In the genomic region with DNA sequence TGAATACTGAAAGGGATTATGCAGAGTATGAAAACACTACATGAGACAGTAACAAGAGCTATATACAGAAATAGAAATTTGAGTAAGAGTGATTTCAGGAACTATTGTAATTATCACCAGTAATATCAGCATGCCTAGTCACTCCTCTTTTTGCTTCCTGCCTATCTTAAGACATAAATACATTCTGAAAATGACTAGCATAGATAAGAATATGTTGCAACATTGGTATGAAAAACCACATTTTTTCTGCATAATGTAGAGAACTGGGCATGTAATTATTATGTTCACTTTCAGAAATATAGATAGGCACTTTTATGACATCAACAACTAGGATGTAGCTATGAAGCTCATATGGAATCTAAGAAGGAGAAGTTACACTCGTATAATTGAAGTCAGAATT, we compare ENCODE assay signal across 34 mouse cellular contexts.
"Had no signal": no experiment of that assay in that cellular context is flagged by ENCODE, and none has a peak within 500 bp of the region (broad histone marks: within the 10 kb centered on the region; RNA-seq: fewer than 3 reads in every experiment).

No protein-coding gene starts in this region.

- H3K4me1 ChIP-seq: heart, embryonic 10.5 days; heart, embryonic 13.5 days; heart, embryonic 15.5 days; hindbrain, embryonic 10.5 days; hindbrain, embryonic 12.5 days; hindbrain, embryonic 13.5 days; hindbrain, embryonic 15.5 days; intestine, embryonic 15.5 days; kidney, embryonic 15.5 days had no signal

- H3K27me3 ChIP-seq: heart, embryonic 13.5 days; heart, embryonic 15.5 days; hindbrain, embryonic 12.5 days; hindbrain, embryonic 13.5 days; hindbrain, embryonic 15.5 days; intestine, embryonic 15.5 days; kidney, embryonic 15.5 days had no signal

- H3K9ac ChIP-seq: heart, embryonic 13.5 days; heart, embryonic 15.5 days; hindbrain, embryonic 12.5 days; hindbrain, embryonic 13.5 days; hindbrain, embryonic 14.5 days; hindbrain, embryonic 15.5 days; intestine, embryonic 15.5 days; kidney, embryonic 15.5 days had no signal

- H3K4me3 ChIP-seq: heart, embryonic 10.5 days; heart, embryonic 13.5 days; heart, embryonic 15.5 days; hindbrain, embryonic 10.5 days; hindbrain, embryonic 12.5 days; hindbrain, embryonic 13.5 days; hindbrain, embryonic 15.5 days; intestine, embryonic 15.5 days; kidney, embryonic 15.5 days; layer of hippocampus, adult 2 months had no signal

- DNase-seq: heart, postnatal 10 days; heart, postnatal 14 days; heart, postnatal 36 days; heart, postnatal 4 days; kidney, adult 11 months; kidney, adult 18-20 months; kidney, adult 2 months; kidney, adult 8-10 months; kidney, adult 9 months; kidney, postnatal 10 days; kidney, postnatal 14 days; kidney, postnatal 25 days; kidney, postnatal 36 days; kidney, postnatal 4 days; layer of hippocampus, adult 9-11 months; layer of hippocampus, postnatal 36 days had no signal

- H3K36me3 ChIP-seq: heart, embryonic 10.5 days; heart, embryonic 13.5 days; heart, embryonic 15.5 days; hindbrain, embryonic 10.5 days; hindbrain, embryonic 12.5 days; hindbrain, embryonic 13.5 days; hindbrain, embryonic 15.5 days; intestine, embryonic 15.5 days; kidney, embryonic 15.5 days had no signal

- H3K9me3 ChIP-seq: heart, embryonic 10.5 days; heart, embryonic 13.5 days; heart, embryonic 15.5 days; hindbrain, embryonic 10.5 days; hindbrain, embryonic 12.5 days; hindbrain, embryonic 13.5 days; hindbrain, embryonic 15.5 days; intestine, embryonic 15.5 days; kidney, embryonic 15.5 days had no signal

- H3K27ac ChIP-seq: heart, embryonic 10.5 days; heart, embryonic 13.5 days; heart, embryonic 15.5 days; hindbrain, embryonic 10.5 days; hindbrain, embryonic 12.5 days; hindbrain, embryonic 13.5 days; hindbrain, embryonic 14.5 days; hindbrain, embryonic 15.5 days; hindbrain, postnatal 0 days; intestine, embryonic 15.5 days; kidney, embryonic 15.5 days; kidney, postnatal 0 days; layer of hippocampus, adult 2 months had no signal

- H3K4me2 ChIP-seq: heart, embryonic 11.5 days; heart, embryonic 13.5 days; heart, embryonic 15.5 days; hindbrain, embryonic 12.5 days; hindbrain, embryonic 13.5 days; hindbrain, embryonic 14.5 days; hindbrain, embryonic 15.5 days; intestine, embryonic 15.5 days; kidney, embryonic 15.5 days had no signal

- ATAC-seq: hindbrain, embryonic 16.5 days; hindbrain, postnatal 0 days; inflammation-experienced regulatory T-cells, adult 6 months; intestine, embryonic 15.5 days; intestine, embryonic 16.5 days; intestine, postnatal 0 days had no signal
